Mouse (Mus musculus) cerebellum, adult 2 months (tissue): ENCODE results near the gene Rfc2.

Source experiments
- CTCF ChIP-seq: fragments of 200-500 bp; IDR thresholded peaks from 2 replicates; pipeline ENCODE4 v1.5.1; 2011; ENCODE audit warnings: low read depth, mild to moderate bottlenecking, control low read depth, low read length, moderate library complexity, borderline replicate concordance; ENCODE audit not compliant: insufficient read depth
- POLR2A ChIP-seq: fragments of 200-500 bp; IDR thresholded peaks from 2 replicates; pipeline ENCODE4 v1.6.1; 2011; ENCODE audit warnings: low read length, control low read depth, borderline replicate concordance; ENCODE audit not compliant: insufficient read depth

DNA sequence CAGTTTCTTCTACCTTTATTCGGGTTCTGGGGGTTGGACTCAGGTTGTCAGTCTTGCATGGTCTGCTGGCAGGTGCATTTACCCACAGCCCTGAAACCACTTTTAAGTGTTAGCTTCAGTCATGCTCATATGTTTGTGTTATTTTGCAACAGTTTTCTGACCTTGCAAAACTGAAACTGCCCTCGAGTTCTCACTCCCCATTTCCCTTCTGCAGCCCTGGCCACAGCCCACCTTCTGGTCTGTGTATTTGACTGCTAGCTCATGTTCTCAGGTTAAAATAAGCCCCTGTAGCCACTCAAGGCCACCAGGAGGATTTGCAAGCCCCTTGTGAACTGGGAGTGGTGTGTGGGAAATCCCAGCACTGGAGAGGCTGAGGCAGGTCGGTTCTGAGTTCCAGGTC, 8.7 kb downstream of the Rfc2 start:
- no peak for TF ChIP-seq CTCF
- no peak for TF ChIP-seq POLR2A
